Mouse (Mus musculus): Measurements from ENCODE around the gene Acat3. TPM values are rescaled to one million over a fixed set of nuclear protein-coding genes. Genes with fewer than 3 reads are reported as not detected.
A peak's percentile ranks its signal among the peaks of the same experiment; 100 is the strongest.
"Not testable (repeated sequence)": the region's sequence is repeated elsewhere in the genome, so short reads cannot be mapped to it uniquely, and the experiment has no call there.

The Acat3 gene
- polyA plus RNA-seq (2015; fragmentation: Nextera tagmentation; extraction: Ambion mirVana): 0.95 and 0.96 TPM in 2 replicates

DNA sequence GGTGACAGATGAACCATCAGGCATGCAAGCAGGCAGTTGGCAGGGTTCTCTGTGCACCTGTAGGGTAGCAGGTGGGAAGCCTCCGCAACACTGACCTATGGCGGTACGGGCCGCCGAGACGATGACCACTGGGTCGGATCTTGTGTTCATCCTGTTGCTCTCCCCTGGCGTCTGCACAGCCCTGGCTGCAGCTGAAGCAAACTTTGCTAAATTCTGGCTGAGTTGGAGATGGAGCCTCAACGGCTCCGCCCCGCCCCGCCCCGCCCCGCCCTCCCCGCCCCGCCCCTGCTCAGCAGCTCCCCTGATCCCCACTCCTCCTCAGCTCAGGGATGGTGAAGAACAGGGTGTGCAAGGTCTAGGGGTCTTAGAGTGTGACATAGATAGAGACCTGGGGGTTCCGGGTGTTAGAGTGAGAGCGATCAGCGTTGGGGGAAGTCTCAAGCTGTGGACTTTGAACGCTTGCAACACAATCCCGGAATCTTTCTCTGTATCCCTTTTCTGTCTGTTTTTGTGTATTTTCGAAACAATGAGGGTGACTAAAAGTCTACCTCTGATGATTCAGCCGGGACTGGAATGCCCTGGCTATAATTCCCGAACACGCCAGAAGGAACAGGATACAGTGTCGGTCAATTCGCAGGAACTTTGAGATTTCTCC lies at the start of gene Acat3:
TSS of gene Acat3 (minus strand) at position 450 of the 655 bp plus-strand sequence.
- ATAC-seq: peak; percentile 58
- H3K4me3 ChIP-seq (ENCODE audit: low read length): peak within 1 kb of the TSS; percentile 11
- peaks cover 18% of the 10 kb centered on the region for H3K36me3 ChIP-seq (ENCODE audit: control insufficient read depth, insufficient read depth, low read length)
- H3K27ac ChIP-seq (ENCODE audit: low read depth, low read length): no peak within 1 kb of the TSS
- H3K4me2 ChIP-seq (ENCODE audit: low read length): peak within 1 kb of the TSS; percentile 57
- H3K27me3 ChIP-seq (replicated peaks; ENCODE audit: control insufficient read depth, insufficient read depth, low read length): no peaks in the 10 kb centered on the region
- no peaks in the 10 kb centered on the region for H3K9me3 ChIP-seq (ENCODE audit: control insufficient read depth, low read length)
- H3K4me1 ChIP-seq (ENCODE audit: control insufficient read depth, insufficient read depth, low read depth, low read length): no peaks in the 10 kb centered on the region
- WGBS: 16% methylated on average over 27 of the region's 27 CpGs
- peak within 1 kb of the TSS; percentile 47; the same call in 1 of the 2 replicates for H3K9ac ChIP-seq (ENCODE audit: low read depth, low read length)

DNA sequence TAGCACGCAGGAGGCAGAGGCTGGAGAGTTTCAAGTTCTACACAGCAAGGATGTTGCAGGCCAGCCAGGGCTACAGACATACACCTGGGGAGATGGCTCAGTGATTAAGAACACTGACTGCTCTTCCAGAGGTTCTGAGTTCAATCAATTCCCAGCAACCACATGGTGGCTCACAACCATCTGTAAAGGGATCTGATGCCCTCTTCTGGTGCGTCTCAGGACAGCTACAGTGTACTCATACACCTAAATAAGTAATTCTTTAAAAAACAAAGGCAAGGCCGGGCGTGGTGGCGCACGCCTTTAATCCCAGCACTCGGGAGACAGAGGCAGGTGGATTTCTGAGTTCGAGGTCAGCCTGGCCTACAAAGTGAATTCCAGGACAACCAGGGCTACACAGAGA lies 47.7 kb upstream of the Acat3 start:
- not testable (repeated sequence) for H3K36me3 ChIP-seq (ENCODE audit: control insufficient read depth, insufficient read depth, low read length); H3K9me3 ChIP-seq (ENCODE audit: control insufficient read depth, low read length); H3K4me3 ChIP-seq (ENCODE audit: low read length); H3K4me1 ChIP-seq (ENCODE audit: control insufficient read depth, insufficient read depth, low read depth, low read length); H3K4me2 ChIP-seq (ENCODE audit: low read length); ATAC-seq; H3K9ac ChIP-seq (ENCODE audit: low read depth, low read length); H3K27ac ChIP-seq (ENCODE audit: low read depth, low read length); H3K27me3 ChIP-seq (replicated peaks; ENCODE audit: control insufficient read depth, insufficient read depth, low read length)
- WGBS: 95% methylated on average over 8 of the region's 8 CpGs

GRCm38 (mm10) chr17:12983988-12984387 lies 43.6 kb upstream of the Acat3 start:
- H3K9me3 ChIP-seq (ENCODE audit: control insufficient read depth, low read length): no peaks in the 10 kb centered on the region
- H3K27me3 ChIP-seq (replicated peaks; ENCODE audit: control insufficient read depth, insufficient read depth, low read length): no peaks in the 10 kb centered on the region
- no peak overlapping the region for H3K4me3 ChIP-seq (ENCODE audit: low read length)
- ATAC-seq: no peak
- no peak overlapping the region for H3K9ac ChIP-seq (ENCODE audit: low read depth, low read length)
- peaks cover 20% of the 10 kb centered on the region for H3K36me3 ChIP-seq (ENCODE audit: control insufficient read depth, insufficient read depth, low read length)
- WGBS: 86% methylated on average over 2 of the region's 2 CpGs
- H3K4me2 ChIP-seq (ENCODE audit: low read length): no peak overlapping the region
- peaks cover 3% of the 10 kb centered on the region; the same call in 1 of the 2 replicates for H3K4me1 ChIP-seq (ENCODE audit: control insufficient read depth, insufficient read depth, low read depth, low read length)
- H3K27ac ChIP-seq (ENCODE audit: low read depth, low read length): no peak overlapping the region

DNA sequence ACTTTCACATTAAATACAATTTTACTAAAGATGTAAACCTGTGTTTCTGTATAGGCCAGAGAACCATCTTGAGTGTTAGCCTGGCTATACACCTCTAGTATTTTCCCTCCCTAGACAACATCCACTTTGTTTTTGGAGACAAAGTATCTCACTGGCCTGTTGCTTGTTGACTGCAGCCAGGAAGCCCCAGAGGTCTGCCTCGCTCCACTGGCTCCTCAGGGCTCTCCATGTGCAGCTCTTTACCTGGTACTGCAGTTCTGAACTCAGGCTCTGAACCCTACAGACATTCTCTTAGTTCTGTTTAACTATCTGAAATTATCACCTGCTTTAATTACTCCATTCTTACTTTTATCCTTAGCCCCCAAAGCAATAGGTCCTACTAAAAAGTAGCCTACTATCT lies 38.1 kb upstream of the Acat3 start:
- Histone ChIP-seq H3K27me3 (replicated peaks; ENCODE audit: control insufficient read depth, insufficient read depth, low read length) (no peaks in the 10 kb centered on the region), H3K4me1 (ENCODE audit: control insufficient read depth, insufficient read depth, low read depth, low read length) (no peaks in the 10 kb centered on the region), H3K4me2 (ENCODE audit: low read length) (no peak overlapping the region), H3K9ac (ENCODE audit: low read depth, low read length) (no peak overlapping the region), H3K27ac (ENCODE audit: low read depth, low read length) (no peak overlapping the region), H3K9me3 (ENCODE audit: control insufficient read depth, low read length) (no peaks in the 10 kb centered on the region), H3K4me3 (ENCODE audit: low read length) (no peak overlapping the region), H3K36me3 (ENCODE audit: control insufficient read depth, insufficient read depth, low read length) (peaks cover 35% of the 10 kb centered on the region)
- WGBS: 100% methylated on average over 1 of the region's 1 CpGs
- ATAC-seq: no peak

GRCm38 (mm10) chr17:12973851-12974250 lies 33.5 kb upstream of the Acat3 start:
- Histone ChIP-seq H3K27me3 (replicated peaks; ENCODE audit: control insufficient read depth, insufficient read depth, low read length) (no peaks in the 10 kb centered on the region), H3K4me1 (ENCODE audit: control insufficient read depth, insufficient read depth, low read depth, low read length) (no peaks in the 10 kb centered on the region), H3K36me3 (ENCODE audit: control insufficient read depth, insufficient read depth, low read length) (peaks cover 20% of the 10 kb centered on the region), H3K9ac (ENCODE audit: low read depth, low read length) (no peak overlapping the region), H3K9me3 (ENCODE audit: control insufficient read depth, low read length) (no peaks in the 10 kb centered on the region), H3K4me3 (ENCODE audit: low read length) (no peak overlapping the region), H3K27ac (ENCODE audit: low read depth, low read length) (no peak overlapping the region), H3K4me2 (ENCODE audit: low read length) (no peak overlapping the region)
- WGBS: 85% methylated on average over 2 of the region's 2 CpGs
- ATAC-seq: no peak

GRCm38 (mm10) chr17:12967173-12967572 lies 26.8 kb upstream of the Acat3 start:
- no peaks in the 10 kb centered on the region for H3K4me1 ChIP-seq (ENCODE audit: control insufficient read depth, insufficient read depth, low read depth, low read length)
- WGBS: 94% methylated on average over 2 of the region's 2 CpGs
- no peak overlapping the region for H3K9ac ChIP-seq (ENCODE audit: low read depth, low read length)
- no peak overlapping the region for H3K4me2 ChIP-seq (ENCODE audit: low read length)
- peaks cover 6% of the 10 kb centered on the region; the same call in 1 of the 2 replicates for H3K36me3 ChIP-seq (ENCODE audit: control insufficient read depth, insufficient read depth, low read length)
- H3K4me3 ChIP-seq (ENCODE audit: low read length): no peak overlapping the region
- no peak for ATAC-seq
- H3K27ac ChIP-seq (ENCODE audit: low read depth, low read length): no peak overlapping the region
- no peaks in the 10 kb centered on the region for H3K27me3 ChIP-seq (replicated peaks; ENCODE audit: control insufficient read depth, insufficient read depth, low read length)
- H3K9me3 ChIP-seq (ENCODE audit: control insufficient read depth, low read length): no peaks in the 10 kb centered on the region

GRCm38 (mm10) chr17:12963476-12963875 lies 23.1 kb upstream of the Acat3 start:
- no peaks in the 10 kb centered on the region for H3K27me3 ChIP-seq (replicated peaks; ENCODE audit: control insufficient read depth, insufficient read depth, low read length)
- WGBS: 78% methylated on average over 3 of the region's 3 CpGs
- H3K9ac ChIP-seq (ENCODE audit: low read depth, low read length): no peak overlapping the region
- H3K36me3 ChIP-seq (ENCODE audit: control insufficient read depth, insufficient read depth, low read length): peaks cover 6% of the 10 kb centered on the region; the same call in 1 of the 2 replicates
- no peak overlapping the region for H3K4me2 ChIP-seq (ENCODE audit: low read length)
- no peak for ATAC-seq
- H3K4me1 ChIP-seq (ENCODE audit: control insufficient read depth, insufficient read depth, low read depth, low read length): peaks cover 10% of the 10 kb centered on the region
- H3K27ac ChIP-seq (ENCODE audit: low read depth, low read length): no peak overlapping the region
- no peak overlapping the region for H3K4me3 ChIP-seq (ENCODE audit: low read length)
- H3K9me3 ChIP-seq (ENCODE audit: control insufficient read depth, low read length): no peaks in the 10 kb centered on the region

- Histone ChIP-seq H3K4me2 (ENCODE audit: low read length) (peak within 1 kb of the TSS; percentile 80), H3K9ac (ENCODE audit: low read depth, low read length) (peak within 1 kb of the TSS; percentile 78), H3K9me3 (ENCODE audit: control insufficient read depth, low read length) (no peaks in the 10 kb centered on the region), H3K27me3 (replicated peaks; ENCODE audit: control insufficient read depth, insufficient read depth, low read length) (no peaks in the 10 kb centered on the region), H3K36me3 (ENCODE audit: control insufficient read depth, insufficient read depth, low read length) (no peaks in the 10 kb centered on the region), H3K27ac (ENCODE audit: low read depth, low read length) (peak within 1 kb of the TSS; percentile 95), H3K4me3 (ENCODE audit: low read length) (peak within 1 kb of the TSS; percentile 77), H3K4me1 (ENCODE audit: control insufficient read depth, insufficient read depth, low read depth, low read length) (peaks cover 10% of the 10 kb centered on the region)
- ATAC-seq: peak; percentile 99
- under 1% methylated on average over 41 of the region's 42 CpGs for WGBS
Observed at GRCm38 (mm10) chr17:12960331-12960873, 20.0 kb upstream of the Acat3 start, which contains the start of gene Acat2. Gene Acat2, minus strand, starts transcription at chr17:12960747.

DNA sequence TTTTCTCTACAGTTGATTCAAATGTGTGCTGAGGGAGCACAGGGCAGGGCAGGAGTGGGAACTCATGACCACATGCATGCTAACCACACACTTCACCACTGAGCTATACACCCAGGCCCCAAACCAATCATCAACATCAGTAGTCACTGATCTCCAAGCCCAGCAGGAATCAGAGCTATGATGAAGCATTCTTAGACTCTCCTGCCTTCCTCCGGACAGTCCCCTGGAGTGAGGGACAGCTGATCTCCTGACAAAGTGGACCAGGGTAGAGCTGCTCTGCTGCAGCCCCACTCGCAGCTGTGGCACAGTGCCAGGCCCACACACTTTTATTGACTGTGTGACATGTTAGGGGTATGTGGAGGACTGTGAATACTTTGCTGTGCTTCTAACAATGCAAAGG lies 19.0 kb upstream of the Acat3 start:
- H3K27me3 ChIP-seq (replicated peaks; ENCODE audit: control insufficient read depth, insufficient read depth, low read length); H3K9ac ChIP-seq (ENCODE audit: low read depth, low read length); H3K27ac ChIP-seq (ENCODE audit: low read depth, low read length); ATAC-seq; H3K36me3 ChIP-seq (ENCODE audit: control insufficient read depth, insufficient read depth, low read length); H3K9me3 ChIP-seq (ENCODE audit: control insufficient read depth, low read length): not testable (repeated sequence)
- Histone ChIP-seq H3K4me1 (ENCODE audit: control insufficient read depth, insufficient read depth, low read depth, low read length) (peaks cover 10% of the 10 kb centered on the region), H3K4me2 (ENCODE audit: low read length) (peak overlapping the region; percentile 55), H3K4me3 (ENCODE audit: low read length) (peak overlapping the region; percentile 18)
- WGBS: 17% methylated on average over 1 of the region's 2 CpGs
